Mouse (Mus musculus): ENCODE measurements around the gene Phospho1.

- TF ChIP-seq CTCF (IDR thresholded peaks at IDR 0.05; ENCODE audit: low read depth, low read length) (peak; percentile 26; the same call in 1 of the 2 replicates), POLR2A (IDR thresholded peaks at IDR 0.05; ENCODE audit: extremely low read depth, insufficient read depth, low read length) (no peak)
These were observed 45.5 kb upstream of the Phospho1 start for GRCm38 (mm10) chr11:95778831-95779251.

Data from liver, adult 2 months (tissue).